Mouse (Mus musculus) retina, embryonic 14.5 days (tissue): ENCODE measurements around the gene Chn2.

Source experiments
- DNase-seq: peaks from one replicate; pipeline ENCODE4 v3.0.0-alpha.2; 2015; ENCODE audit warnings: low spot score

The Chn2 gene

DNA sequence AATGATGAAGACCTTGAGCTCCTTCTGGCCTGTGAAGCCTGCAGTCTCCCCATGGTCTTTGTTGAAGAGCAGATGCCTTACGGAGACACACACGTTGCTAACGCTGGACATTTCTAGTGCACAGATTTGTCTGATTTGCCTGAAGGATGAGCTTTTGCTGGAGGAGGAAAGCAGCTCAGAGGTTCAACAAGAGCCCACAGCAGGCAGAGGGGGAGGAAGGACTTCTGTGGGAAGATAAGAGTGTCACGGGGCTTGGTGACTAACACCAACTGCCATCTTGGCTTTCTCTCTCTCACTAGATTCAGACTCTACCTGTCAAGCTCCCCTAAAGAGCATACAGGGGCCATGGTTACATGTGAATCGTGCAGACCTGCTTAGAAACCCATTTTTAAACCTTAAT is 37.3 kb downstream of the Chn2 start:
- no peak for DNase-seq

GRCm38 (mm10) chr6:54078269-54078668 is 38.9 kb downstream of the Chn2 start:
- DNase-seq = no peak

GRCm38 (mm10) chr6:54079881-54080280 is 40.5 kb downstream of the Chn2 start:
- no peak for DNase-seq

- no peak for DNase-seq
Measured at GRCm38 (mm10) chr6:54080518-54081285, 41.3 kb downstream of the Chn2 start.

DNA sequence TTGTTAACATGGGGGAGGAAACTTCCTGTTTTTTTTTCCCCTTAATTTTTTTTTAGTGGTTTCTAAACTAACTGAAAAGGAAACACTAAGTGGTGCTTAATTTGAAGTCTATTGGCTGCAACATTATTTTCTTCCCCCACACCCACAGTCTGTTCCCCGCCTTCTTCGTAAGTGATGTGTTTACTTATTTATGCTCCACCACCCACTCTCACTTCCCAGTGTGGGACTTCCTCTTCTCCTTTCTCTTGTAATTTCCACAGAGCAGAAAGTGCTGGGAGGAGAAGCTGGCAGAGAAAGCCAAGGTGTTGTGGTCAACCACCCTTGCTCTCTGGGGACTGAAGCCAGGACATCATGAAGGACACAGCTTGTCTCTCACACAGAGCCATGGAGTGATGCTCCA is 43.2 kb downstream of the Chn2 start:
- DNase-seq = no peak

DNA sequence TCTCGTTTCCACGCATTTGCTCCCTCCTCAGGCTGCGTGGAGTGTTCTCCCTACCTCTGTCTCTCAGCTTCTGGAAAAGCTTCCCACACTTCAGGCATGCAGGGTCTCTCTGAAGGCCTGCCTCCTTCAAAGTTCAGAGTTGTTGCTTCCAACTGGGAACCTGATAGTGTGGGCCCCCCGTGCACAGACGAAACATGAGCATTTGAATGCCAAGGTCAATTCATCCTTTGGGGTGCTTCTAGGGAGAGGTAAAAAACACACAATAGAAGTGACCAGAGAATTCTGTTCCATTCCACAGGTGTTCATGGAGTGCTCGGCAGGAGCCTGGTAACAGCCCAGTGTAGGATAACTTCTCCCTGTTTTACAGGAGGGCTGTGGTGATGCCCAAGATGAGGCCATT is 44.7 kb downstream of the Chn2 start:
- no peak for DNase-seq

- no peak for DNase-seq
Measured at GRCm38 (mm10) chr6:54085009-54085408, 45.7 kb downstream of the Chn2 start.

GRCm38 (mm10) chr6:54088168-54088567 is 48.8 kb downstream of the Chn2 start:
- no peak for DNase-seq

DNA sequence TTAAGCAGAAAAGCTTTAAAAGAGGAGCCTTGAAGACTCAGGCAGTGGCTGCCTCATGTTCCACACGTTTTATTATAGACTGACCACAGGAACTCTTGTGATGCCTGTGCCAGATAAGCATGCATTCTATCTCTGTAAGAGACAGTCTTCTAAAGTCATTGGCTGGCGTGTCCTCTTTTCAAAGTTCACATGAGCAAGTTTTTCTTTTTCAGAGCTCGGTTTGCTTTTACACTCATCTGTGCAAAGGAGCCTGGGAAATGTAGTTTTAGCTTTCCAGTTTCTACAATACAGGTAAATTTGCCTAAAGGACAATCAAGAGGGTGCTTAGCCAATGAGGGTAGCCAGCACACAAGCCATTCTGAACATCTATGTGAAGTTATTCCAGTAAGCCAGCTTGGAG is 51.5 kb downstream of the Chn2 start:
- no peak for DNase-seq

- DNase-seq = no peak
Measured at GRCm38 (mm10) chr6:54092920-54093319, 53.6 kb downstream of the Chn2 start.

- DNase-seq = peak; percentile 63
Measured at GRCm38 (mm10) chr6:54096147-54096761, 56.9 kb downstream of the Chn2 start.

DNA sequence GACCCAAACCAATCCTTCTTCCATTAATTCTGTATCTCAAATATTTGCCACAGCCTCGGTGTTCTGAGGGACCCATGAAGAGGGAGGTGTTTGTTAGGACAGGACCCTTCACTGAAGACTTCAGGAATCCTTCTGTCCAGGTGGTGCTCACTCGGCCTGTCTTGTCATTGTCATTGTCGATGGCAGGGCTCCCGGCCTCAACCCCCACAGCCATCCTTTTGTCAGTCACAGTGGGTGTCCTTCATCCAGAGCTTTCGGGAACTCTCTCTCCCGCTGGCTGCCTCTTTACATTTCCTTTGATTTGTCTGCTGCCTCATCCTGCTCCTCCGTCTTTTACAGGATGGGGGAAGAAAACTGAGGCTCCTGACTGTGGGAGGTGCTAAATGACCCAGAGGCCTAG is 57.5 kb downstream of the Chn2 start:
- DNase-seq = peak; percentile 60

DNA sequence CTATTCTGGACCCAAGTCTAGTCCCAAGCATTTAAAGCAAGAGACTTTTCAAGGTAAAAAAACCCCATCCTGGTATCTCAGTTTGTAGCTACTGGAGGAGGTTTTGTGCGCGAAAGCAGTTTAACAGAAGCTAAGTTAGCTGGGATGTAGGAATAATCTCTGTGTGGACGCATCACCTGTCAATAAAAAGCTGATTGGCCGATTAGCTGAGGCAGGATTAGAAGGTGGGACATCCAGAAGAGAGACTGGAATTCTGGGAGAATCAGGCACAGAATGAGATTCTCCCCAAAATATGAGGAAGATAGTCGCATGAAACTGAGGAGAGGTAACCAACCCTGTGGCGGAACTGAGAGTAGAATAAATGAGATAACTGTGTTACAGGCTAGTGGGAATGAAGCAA is 59.0 kb downstream of the Chn2 start:
- DNase-seq = no peak

DNA sequence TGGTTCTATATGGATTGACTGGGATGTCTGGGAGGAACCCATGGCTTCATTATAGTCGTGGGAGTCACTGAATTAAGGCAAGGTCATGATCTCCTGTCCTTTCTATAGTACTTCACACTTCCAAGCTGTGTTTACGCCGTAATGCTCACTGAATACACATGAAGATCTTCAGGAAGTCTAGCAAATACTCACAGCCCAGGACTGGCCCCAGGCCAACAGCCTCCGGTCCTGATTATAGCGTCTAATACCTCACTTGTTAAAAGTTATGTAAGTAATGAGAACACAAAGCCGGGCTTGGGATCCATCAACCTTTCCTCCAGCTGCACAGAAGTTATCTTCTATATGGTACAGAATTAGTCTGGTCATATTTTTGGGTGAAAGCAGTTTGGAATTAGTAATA is 60.3 kb downstream of the Chn2 start:
- DNase-seq = no peak

DNA sequence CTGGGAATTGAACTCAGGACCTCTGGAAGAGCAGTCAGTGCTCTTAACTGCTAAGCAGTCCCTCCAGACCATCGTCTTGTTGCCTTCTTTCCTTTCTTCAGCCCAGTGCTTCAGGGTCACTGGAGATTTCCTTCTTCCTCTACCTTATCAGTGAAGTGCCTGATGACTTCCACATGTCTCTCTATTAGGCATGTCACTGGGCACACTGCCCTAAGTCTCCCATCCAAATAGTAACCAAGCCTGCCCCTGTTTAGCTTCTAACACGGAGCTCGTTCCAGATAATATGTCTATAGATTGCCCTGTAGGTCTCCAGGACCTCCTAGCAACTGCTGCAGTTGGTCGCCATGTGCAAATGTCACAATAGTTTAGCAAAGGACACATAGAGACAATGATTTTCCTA is 62.9 kb downstream of the Chn2 start:
- no peak for DNase-seq

DNA sequence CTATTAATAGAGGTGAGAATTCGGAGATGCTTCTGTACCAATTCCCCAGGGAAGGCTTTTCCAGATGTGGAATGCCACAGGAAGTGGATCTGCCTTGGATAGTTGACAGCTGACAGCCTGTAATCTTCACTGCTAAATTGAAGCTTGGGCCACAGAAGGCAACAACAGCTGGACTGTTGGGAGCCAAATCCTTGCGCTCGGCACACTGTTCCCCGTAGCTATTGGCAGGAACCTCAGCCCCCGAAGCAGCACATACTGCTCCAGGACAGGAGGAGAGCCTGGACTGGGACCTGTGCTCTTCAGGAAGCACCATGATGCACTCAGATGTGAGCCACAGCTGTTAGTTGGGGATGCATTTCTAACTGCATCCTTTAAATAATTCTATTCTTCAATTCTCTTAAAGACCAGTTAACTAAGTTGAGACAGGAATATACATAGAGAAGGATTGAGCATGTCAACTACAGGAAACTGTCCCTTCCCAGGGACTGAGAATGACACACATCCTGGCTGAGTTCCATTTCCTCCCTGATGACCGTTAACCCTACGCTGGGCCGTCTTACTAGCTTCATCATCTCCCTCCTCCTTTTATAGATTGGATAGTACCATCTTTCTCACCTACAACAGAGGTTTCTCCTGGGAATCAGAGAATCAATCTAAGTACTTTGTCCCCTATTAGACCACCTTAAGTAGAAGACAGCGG is 64.1 kb downstream of the Chn2 start:
- DNase-seq = no peak

- DNase-seq = peak; percentile 39
Measured at GRCm38 (mm10) chr6:54111416-54111984, 72.1 kb downstream of the Chn2 start.

GRCm38 (mm10) chr6:54113338-54113737 is 74.0 kb downstream of the Chn2 start:
- no peak for DNase-seq

DNA sequence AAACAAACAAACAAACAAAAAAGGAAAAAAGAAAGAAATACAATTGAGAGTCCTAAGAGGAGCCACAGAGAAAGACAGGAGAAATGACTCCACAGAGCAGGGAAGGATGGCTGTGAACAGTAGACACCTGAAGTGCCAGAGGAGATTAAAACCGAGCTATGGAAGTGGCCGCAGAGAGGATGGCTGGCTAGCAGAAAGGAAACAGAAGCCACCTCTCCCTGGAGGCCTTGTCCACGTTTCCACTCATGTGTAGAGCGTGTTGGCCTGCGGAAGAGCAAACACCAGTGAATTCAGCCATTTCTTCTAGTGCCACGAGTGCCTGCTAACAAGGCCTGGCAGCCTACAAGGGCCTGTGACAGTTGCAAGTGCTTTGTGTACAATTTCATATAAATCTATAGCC is 75.1 kb downstream of the Chn2 start:
- no peak for DNase-seq

- no peak for DNase-seq
Measured at GRCm38 (mm10) chr6:54116299-54116698, 76.9 kb downstream of the Chn2 start.

- no peak for DNase-seq
Measured at GRCm38 (mm10) chr6:54117001-54117591, 77.7 kb downstream of the Chn2 start.

DNA sequence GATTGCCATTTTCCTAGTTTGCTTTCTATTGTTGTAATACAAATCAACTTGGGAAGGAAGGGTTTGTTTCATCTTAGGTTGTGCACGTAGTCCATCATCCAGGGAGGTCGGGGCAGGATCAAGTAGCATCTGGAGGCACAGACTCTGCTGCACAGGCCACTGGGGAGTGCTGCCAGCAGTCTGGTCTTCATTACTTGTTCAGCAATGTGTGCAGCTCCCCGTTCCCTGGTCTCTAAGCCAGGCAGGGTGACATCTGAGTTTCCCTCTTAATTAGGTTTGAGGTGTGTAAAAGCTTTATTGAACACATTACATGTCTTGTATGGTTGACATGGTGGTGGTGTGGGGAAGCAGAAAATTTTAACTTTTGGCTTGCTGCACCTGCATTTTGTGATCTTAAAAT is 79.0 kb downstream of the Chn2 start:
- no peak for DNase-seq

GRCm38 (mm10) chr6:54118897-54119296 is 79.5 kb downstream of the Chn2 start:
- no peak for DNase-seq
